Mouse (Mus musculus) ES-E14 (cell line): Measurements from ENCODE around the gene Gm9887. TPM values are rescaled to one million over a fixed set of nuclear protein-coding genes. Genes with fewer than 3 reads are reported as not detected.

ENCODE experiments used
- DNase-seq: peaks from one replicate; pipeline ENCODE4 v3.0.0-alpha.2; 2013; ENCODE audit warnings: low read depth, low spot score
- H3K27ac ChIP-seq: 2 replicates; pipeline ENCODE4 v1.5.1; 2012; ENCODE audit warnings: low read depth, mild to moderate bottlenecking, low read length, moderate library complexity, mixed read lengths; ENCODE audit not compliant: poor library complexity, insufficient read depth, severe bottlenecking
- H3K36me3 ChIP-seq: 2 replicates; pipeline ENCODE4 v1.6.1; 2012; ENCODE audit warnings: mild to moderate bottlenecking, low read length, moderate library complexity, mixed read lengths; ENCODE audit not compliant: control insufficient read depth, poor library complexity, insufficient read depth, severe bottlenecking
- H3K4me1 ChIP-seq, 2 experiments: fragments of 150-350 bp in 1 of 2; sonication (generic) in 1 of 2; 2 replicates each; pipeline ENCODE4 v1.6.1; 2012; ENCODE audit warnings: low read length in 2 of 2, mild to moderate bottlenecking in 1 of 2, mixed read lengths in 1 of 2; ENCODE audit not compliant: control insufficient read depth in 2 of 2, insufficient read depth in 2 of 2, poor library complexity in 1 of 2
- H3K4me3 ChIP-seq, 2 experiments: fragments of 150-350 bp in 1 of 2; sonication (generic) in 1 of 2; 2 replicates each; pipeline ENCODE4 v1.5.1; 2012; ENCODE audit warnings: low read length in 2 of 2, low read depth in 1 of 2, mild to moderate bottlenecking in 1 of 2, mixed read lengths in 1 of 2; ENCODE audit not compliant: insufficient read depth in 1 of 2, poor library complexity in 1 of 2, severe bottlenecking in 1 of 2
- H3K9ac ChIP-seq: 2 replicates; pipeline ENCODE4 v1.6.1; 2012; ENCODE audit warnings: low read depth, mild to moderate bottlenecking, low read length, mixed read lengths; ENCODE audit not compliant: poor library complexity, insufficient read depth, severe bottlenecking
- H3K9me3 ChIP-seq: fragments of 150-350 bp; sonication (generic); 2 replicates; pipeline ENCODE4 v1.6.1; 2012; ENCODE audit warnings: low read depth, mild to moderate bottlenecking, low read length; ENCODE audit not compliant: control insufficient read depth, insufficient read depth
- CHD2 ChIP-seq: IDR thresholded peaks from 2 replicates; pipeline ENCODE4 v1.6.1; 2014; ENCODE audit warnings: mild to moderate bottlenecking, low read depth, low read length, inconsistent platforms
- HCFC1 ChIP-seq: IDR thresholded peaks from 2 replicates; pipeline ENCODE4 v1.6.1; 2012; ENCODE audit warnings: low read length, inconsistent platforms, borderline replicate concordance; ENCODE audit not compliant: insufficient read depth
- MAFK ChIP-seq: IDR thresholded peaks from 2 replicates; pipeline ENCODE4 v1.6.1; 2014; ENCODE audit warnings: mild to moderate bottlenecking, low read depth, low read length, inconsistent platforms; ENCODE audit not compliant: insufficient read depth
- ZC3H11A ChIP-seq: IDR thresholded peaks from 2 replicates; pipeline ENCODE4 v1.6.1; 2012; ENCODE audit warnings: low read depth, mild to moderate bottlenecking, inconsistent platforms, low read length, borderline replicate concordance
- ZNF384 ChIP-seq: IDR thresholded peaks from 2 replicates; pipeline ENCODE4 v1.6.1; 2012; ENCODE audit warnings: low read depth, low read length, inconsistent platforms
- in situ Hi-C, 2 experiments: fragments of 600-800 bp; cut with MboI; formaldehyde crosslinking; loops; one replicate each; pipeline ENCODE4 v1.15.1; 2025; ENCODE audit warnings: low sequenced_read_pairs in 2 of 2, inconsistent platforms in 1 of 2; ENCODE audit not compliant: unreplicated experiment in 2 of 2
- total RNA-seq: library from RNA; depleted of rRNA; stranded (reverse); fragments of 300-350 nt; gene quantifications from 2 replicates; pipeline ENCODE4 v1.2.3, GENCODE M21; 2012

Gene Gm9887
- total RNA-seq, 1 experiment, result 1.4 TPM

- TF ChIP-seq MAFK (no peak), CHD2 (no peak), HCFC1 (no peak), ZNF384 (no peak), ZC3H11A (no peak)
- in situ Hi-C loops, result no loop called here
Observed at GRCm38 (mm10) chr12:69370936-69371335, 1.3 kb downstream of the Gm9887 start.

GRCm38 (mm10) chr12:69367557-69367956 lies 4.7 kb downstream of the Gm9887 start:
- Histone ChIP-seq H3K9me3 (no peaks in the 10 kb centered on the region), H3K9ac (no peak overlapping the region), H3K4me1 (peaks cover 0 to 2% of the 10 kb centered on the region in 2 experiments; a peak in 1 of 4 replicates), H3K36me3 (no peaks in the 10 kb centered on the region), H3K27ac (no peak overlapping the region), H3K4me3 (no peak overlapping the region)
- TF ChIP-seq ZC3H11A, result no peak
- TF ChIP-seq ZNF384, result no peak
- TF ChIP-seq CHD2, result no peak
- TF ChIP-seq HCFC1, result no peak
- DNase-seq, result no peak
- in situ Hi-C loops, result no loop called here

More at GRCm38 (mm10) chr12:69370936-69371335, 1.3 kb downstream of the Gm9887 start:
- Histone ChIP-seq H3K36me3 (peaks cover 10% of the 10 kb centered on the region), H3K9me3 (no peaks in the 10 kb centered on the region), H3K4me1 (peaks cover 2 to 9% of the 10 kb centered on the region in 2 experiments; a peak in 2 of 4 replicates), H3K9ac (peak overlapping the region; percentile 94), H3K4me3 (peak overlapping the region; percentile 79 to 96), H3K27ac (peak overlapping the region; percentile 95; the same call in 1 of the 2 replicates)
- no peak for DNase-seq

- DNase-seq, result no peak
- Histone ChIP-seq H3K27ac (no peak overlapping the region), H3K36me3 (no peaks in the 10 kb centered on the region), H3K4me1 (peaks cover 0 to 2% of the 10 kb centered on the region in 2 experiments; a peak in 1 of 4 replicates), H3K9me3 (no peaks in the 10 kb centered on the region), H3K9ac (no peak overlapping the region), H3K4me3 (no peak overlapping the region)
- in situ Hi-C loops, result no loop called here
- no peak for TF ChIP-seq MAFK
- no peak for TF ChIP-seq ZC3H11A
- peak; percentile 73 for TF ChIP-seq ZNF384
Observed at GRCm38 (mm10) chr12:69366424-69366823, 5.8 kb downstream of the Gm9887 start.

GRCm38 (mm10) chr12:69365757-69366156 lies 6.5 kb downstream of the Gm9887 start:
- in situ Hi-C loops, result no loop called here
- H3K4me3 ChIP-seq, result no peak overlapping the region
- no peak for TF ChIP-seq MAFK
- TF ChIP-seq ZC3H11A, result no peak
- no peak for TF ChIP-seq CHD2
- no peak for TF ChIP-seq ZNF384
- no peak for TF ChIP-seq HCFC1
- no peak overlapping the region for H3K27ac ChIP-seq
- no peak for DNase-seq
- peaks cover 0 to 2% of the 10 kb centered on the region in 2 experiments; a peak in 1 of 4 replicates for H3K4me1 ChIP-seq
- no peak overlapping the region for H3K9ac ChIP-seq
- H3K36me3 ChIP-seq, result no peaks in the 10 kb centered on the region
- H3K9me3 ChIP-seq, result no peaks in the 10 kb centered on the region
